Mouse (Mus musculus) bone marrow macrophage, adult 2 months (primary cell): ENCODE results near the gene Cdc42ep5. TPM values are rescaled to one million over a fixed set of nuclear protein-coding genes. Genes with fewer than 3 reads are reported as not detected.

Experiments used
- H3K27ac ChIP-seq: 2 replicates; pipeline ENCODE4 v1.5.1; 2012; ENCODE audit warnings: low read depth, low read length; ENCODE audit not compliant: insufficient read depth
- H3K4me1 ChIP-seq: 2 replicates; pipeline ENCODE4 v1.6.1; 2012; ENCODE audit warnings: low read length; ENCODE audit not compliant: control insufficient read depth, insufficient read depth
- H3K4me3 ChIP-seq: 2 replicates; pipeline ENCODE4 v1.5.1; 2012; ENCODE audit warnings: mild to moderate bottlenecking, low read length, moderate library complexity; ENCODE audit not compliant: insufficient read depth
- CTCF ChIP-seq: IDR thresholded peaks from 2 replicates; pipeline ENCODE4 v1.5.1; 2012; ENCODE audit warnings: low read depth, mild to moderate bottlenecking, low read length, moderate library complexity
- POLR2A ChIP-seq: IDR thresholded peaks from 2 replicates; pipeline ENCODE4 v1.6.1; 2012; ENCODE audit warnings: mild to moderate bottlenecking, low read depth, low read length, borderline replicate concordance
- polyA plus RNA-seq: library from polyadenylated mRNA; stranded (reverse); fragments of >200 nt; gene quantifications from 2 replicates; pipeline ENCODE4 v1.2.4, GENCODE M21; 2012; ENCODE audit not compliant: missing spikeins, insufficient read depth, insufficient read length

Cdc42ep5 gene
- polyA plus RNA-seq, 1 experiment = not detected

DNA sequence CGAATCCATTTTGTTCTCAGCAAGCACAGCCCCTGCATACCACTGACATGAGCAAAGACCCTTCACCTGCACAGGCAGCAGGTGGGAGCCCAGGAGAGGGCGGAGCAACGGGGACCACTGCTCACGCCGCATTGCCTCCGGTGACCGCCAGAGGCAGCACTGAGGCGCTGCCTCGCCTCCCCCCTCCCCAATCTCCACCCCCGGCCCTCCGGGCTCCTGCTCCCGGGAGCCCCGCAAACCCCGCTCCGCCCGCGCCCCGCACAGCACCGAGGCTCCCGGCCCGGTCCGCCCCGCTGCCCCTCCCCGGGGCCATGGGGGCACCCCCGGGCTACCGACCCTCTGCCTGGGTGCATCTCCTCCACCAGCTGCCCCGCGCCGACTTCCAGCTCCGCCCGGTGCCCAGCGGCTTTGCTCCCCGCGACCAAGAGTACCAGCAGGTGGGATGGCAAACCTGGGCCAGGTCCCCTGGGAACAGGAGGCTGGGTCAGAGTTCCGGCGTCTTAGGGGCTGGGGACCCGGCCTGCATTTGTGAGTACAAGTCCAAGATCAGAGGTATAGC, 45.2 kb downstream of the Cdc42ep5 start, which contains the start of gene Ttyh1:
Gene Ttyh1 (plus strand): TSS at position 65 of the 559 bp plus-strand sequence.
- TF ChIP-seq CTCF = peak; percentile 39; the same call in 1 of the 2 replicates
- no peak for TF ChIP-seq POLR2A
- Histone ChIP-seq H3K4me1 (no peaks in the 10 kb centered on the region), H3K27ac (no peak within 1 kb of the TSS), H3K4me3 (no peak within 1 kb of the TSS)

DNA sequence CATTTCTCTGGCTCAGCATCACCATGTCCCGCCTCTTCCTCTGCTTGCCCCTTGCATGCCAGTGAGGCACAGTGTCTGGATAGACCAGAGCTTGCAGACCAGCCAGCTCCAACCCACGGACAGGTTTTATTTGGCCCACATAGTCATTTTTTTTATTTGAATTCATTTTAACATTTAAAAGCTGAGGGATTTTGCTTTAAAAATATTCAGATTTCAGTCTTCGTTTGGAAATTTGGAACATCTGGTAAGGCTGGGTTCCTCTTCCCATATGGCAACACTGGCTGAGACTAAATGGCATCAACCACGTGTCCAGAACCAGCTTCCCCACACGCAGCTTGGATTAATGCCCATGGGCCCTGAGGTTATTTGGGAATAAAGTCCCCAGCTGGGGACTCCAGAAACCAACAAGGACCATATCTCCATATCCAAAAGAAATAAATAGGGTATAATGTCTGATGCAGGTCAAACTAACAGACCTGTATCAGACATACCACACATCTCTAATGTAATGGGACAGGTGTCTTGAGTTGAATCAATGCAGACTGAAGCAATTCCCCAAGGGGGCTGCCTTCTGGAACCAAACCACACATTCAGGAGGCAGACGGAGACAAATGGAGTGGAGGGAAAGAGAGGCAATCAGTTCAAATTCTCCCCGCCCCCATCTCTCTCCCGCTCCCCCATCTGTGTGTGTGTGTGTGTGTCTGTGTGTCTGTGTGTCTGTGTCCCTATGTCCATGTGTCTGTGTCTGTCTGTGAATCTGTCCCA, 47.4 kb downstream of the Cdc42ep5 start:
- H3K4me3 ChIP-seq = no peak overlapping the region
- H3K4me1 ChIP-seq = 0 out of 2 replicates have a peak, but pooled peaks cover 4% of the 10 kb centered on the region
- TF ChIP-seq POLR2A (no peak), CTCF (no peak)
- H3K27ac ChIP-seq = no peak overlapping the region

DNA sequence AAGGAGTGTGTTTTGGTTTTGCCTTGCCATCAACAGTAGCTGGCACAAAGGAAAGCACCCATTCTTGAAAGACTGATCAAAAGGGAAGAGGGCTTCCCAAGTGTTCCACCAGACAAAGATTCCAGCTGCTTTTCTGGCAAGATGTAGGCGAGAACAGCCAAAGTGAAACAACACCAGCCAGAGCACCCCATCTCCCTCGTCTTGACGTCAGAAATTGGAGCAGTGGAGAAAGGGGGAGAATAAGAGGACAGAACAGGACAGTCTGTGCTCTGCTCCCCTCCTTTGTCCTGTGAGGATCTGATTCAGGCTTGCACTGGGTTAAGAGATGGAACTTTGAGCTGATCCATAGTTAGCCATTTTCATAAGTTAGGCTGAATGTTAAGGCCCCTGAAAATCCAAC, 52.9 kb downstream of the Cdc42ep5 start:
- TF ChIP-seq CTCF = no peak
- TF ChIP-seq POLR2A = no peak
- Histone ChIP-seq H3K4me1 (0 out of 2 replicates have a peak, but pooled peaks cover 4% of the 10 kb centered on the region), H3K27ac (no peak overlapping the region), H3K4me3 (no peak overlapping the region)

DNA sequence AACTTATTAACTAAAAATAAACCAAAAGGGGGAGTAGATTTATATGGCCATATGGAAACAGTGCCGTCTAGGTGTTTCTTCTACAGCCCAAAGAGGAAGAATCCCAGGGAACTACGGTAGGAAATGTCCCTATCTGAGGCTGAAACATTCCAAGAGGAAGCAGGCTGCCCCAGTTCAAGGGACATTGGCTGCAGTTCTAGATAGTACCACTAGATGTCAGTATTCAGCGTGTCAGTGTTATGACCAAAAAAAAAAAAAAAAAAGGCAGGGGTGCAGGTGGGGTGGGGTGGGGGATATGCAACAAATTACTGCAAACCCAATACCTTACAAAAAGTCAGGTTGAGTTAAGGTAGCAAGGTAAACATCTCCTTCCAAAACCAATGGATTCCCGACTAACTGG, 61.2 kb downstream of the Cdc42ep5 start:
- H3K4me1 ChIP-seq = peaks cover 9% of the 10 kb centered on the region
- TF ChIP-seq POLR2A (no peak), CTCF (no peak)
- H3K27ac ChIP-seq = no peak overlapping the region
- H3K4me3 ChIP-seq = no peak overlapping the region

Other genes starting within 250 kb of the Cdc42ep5 start
- gene Lilra6, start 249.4 kb downstream of the Cdc42ep5 start, polyA plus RNA-seq = 21.8 and 25.7 TPM in 2 replicates
- 116 and 127 TPM in 2 replicates for gene Lair1, start 101.7 kb downstream of the Cdc42ep5 start, polyA plus RNA-seq
- gene Ttyh1, start 45.5 kb downstream of the Cdc42ep5 start, polyA plus RNA-seq = not detected in 2 replicates
- gene Leng8, start 27.8 kb downstream of the Cdc42ep5 start, polyA plus RNA-seq = 126 and 153 TPM in 2 replicates
- 3.1 and 3.8 TPM in 2 replicates for gene Leng9, start 14.5 kb downstream of the Cdc42ep5 start, polyA plus RNA-seq
- gene Lilra5, start 72.9 kb upstream of the Cdc42ep5 start, polyA plus RNA-seq = 0.63 and 0.78 TPM in 2 replicates
- gene Ncr1, start 172.9 kb upstream of the Cdc42ep5 start, polyA plus RNA-seq = not detected in 2 replicates
- gene Gp6, start 232.9 kb upstream of the Cdc42ep5 start, polyA plus RNA-seq = 0.13 TPM in 1 of 2 replicates, not detected in the other